In the genomic region with DNA sequence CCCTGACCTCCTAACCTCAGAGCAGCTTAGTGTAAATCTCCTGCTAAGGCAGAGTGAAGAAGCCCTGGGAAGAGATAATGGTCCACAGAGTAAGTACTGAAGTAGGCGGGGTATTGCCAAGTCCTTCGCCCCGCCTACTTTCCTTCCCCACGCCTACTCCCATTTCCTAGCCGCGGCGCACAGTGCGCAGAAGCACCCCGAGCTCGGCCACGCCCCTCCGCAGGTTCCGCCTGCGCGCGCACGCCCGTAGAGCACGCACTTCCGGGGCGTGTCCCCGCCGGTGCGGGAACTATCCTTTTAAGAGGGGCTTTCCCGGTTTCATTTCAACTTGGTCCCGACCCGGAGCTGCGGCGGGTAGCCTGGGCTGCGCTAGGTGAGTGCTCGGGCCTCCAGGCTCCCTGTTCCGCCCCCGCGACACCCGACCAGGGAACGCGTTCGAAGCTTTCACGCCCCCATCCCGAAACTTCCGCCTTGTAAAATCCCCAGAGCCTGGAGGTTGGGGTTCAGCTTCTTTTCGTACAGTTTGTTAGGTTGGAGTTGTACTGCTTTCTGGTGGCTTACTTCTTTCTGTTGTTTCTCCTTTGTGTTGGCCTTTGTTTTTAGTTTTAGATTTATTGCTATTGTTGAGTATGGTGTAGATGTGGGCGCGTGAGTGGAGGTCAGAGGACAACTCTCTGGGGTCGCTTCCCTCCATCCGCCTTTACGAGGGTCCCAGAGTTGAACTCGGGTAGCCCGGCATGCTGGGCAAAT, we compare ENCODE assay signal across 8 mouse cellular contexts. TPM values are rescaled to one million over a fixed set of nuclear protein-coding genes. Genes with fewer than 3 reads are reported as not detected.
DNase-seq lines count a peak whose midpoint lies in the region; ATAC-seq and TF ChIP-seq lines count a peak whose summit lies in the region.

A gene (plus strand): TSS at position 250 of the 750 bp plus-strand sequence.

- no peaks in the 10 kb centered on the region; the same call in 1 of the 2 replicates for H3K4me1 ChIP-seq in embryonic facial prominence, embryonic 14.5 days (ENCODE audit: control insufficient read depth, insufficient read depth, low read length)
- H3K4me1 ChIP-seq in heart, adult 2 months (ENCODE audit: control insufficient read depth, insufficient read depth, low read length) = peaks cover 1% of the 10 kb centered on the region; the same call in 1 of the 2 replicates
- peaks cover 7% of the 10 kb centered on the region for H3K4me1 ChIP-seq in limb, embryonic 13.5 days
- peaks cover 19% of the 10 kb centered on the region for H3K4me1 ChIP-seq in midbrain, embryonic 16.5 days (ENCODE audit: control insufficient read depth, insufficient read depth, low read length)

- peaks cover 3% of the 10 kb centered on the region; the same call in 1 of the 2 replicates for H3K79me2 ChIP-seq in heart, adult 2 months (replicated peaks; ENCODE audit: control insufficient read depth, insufficient read depth, low read length)

- peak within 1 kb of the TSS; percentile 87 for H3K4me3 ChIP-seq in embryonic facial prominence, embryonic 14.5 days (ENCODE audit: low read depth, low read length)
- peak within 1 kb of the TSS; percentile 78 for H3K4me3 ChIP-seq in heart, adult 2 months
- peak within 1 kb of the TSS; percentile 81 for H3K4me3 ChIP-seq in limb, embryonic 13.5 days
- peak within 1 kb of the TSS; percentile 87 for H3K4me3 ChIP-seq in midbrain, embryonic 16.5 days (ENCODE audit: low read depth, low read length)

- WGBS in embryonic facial prominence, embryonic 14.5 days = 0% methylated on average over 38 of the region's 49 CpGs
- WGBS in heart, adult 2 months = under 1% methylated on average over 48 of the region's 49 CpGs
- WGBS in limb, embryonic 13.5 days = 0% methylated on average over 44 of the region's 49 CpGs
- under 1% methylated on average over 49 of the region's 49 CpGs for WGBS in midbrain, embryonic 16.5 days

- peak; percentile 75 for TF ChIP-seq POLR2A in heart, adult 2 months (IDR thresholded peaks at IDR 0.05; ENCODE audit: insufficient read depth, low read depth, low read length)

- ATAC-seq in embryonic facial prominence, embryonic 14.5 days (ENCODE audit: low read depth) = peak; percentile 98
- ATAC-seq in limb, embryonic 13.5 days (ENCODE audit: low FRiP score, low read depth) = peak; percentile 99
- ATAC-seq in midbrain, embryonic 16.5 days = peak; percentile 99

- TF ChIP-seq CTCF in heart, adult 2 months (IDR thresholded peaks at IDR 0.05) = no peak

- H3K9ac ChIP-seq in embryonic facial prominence, embryonic 14.5 days (ENCODE audit: low read depth, low read length) = peak within 1 kb of the TSS; percentile 81
- H3K9ac ChIP-seq in heart, adult 2 months (ENCODE audit: low read depth, low read length) = peak within 1 kb of the TSS; percentile 92
- H3K9ac ChIP-seq in limb, embryonic 13.5 days = peak within 1 kb of the TSS; percentile 86
- peak within 1 kb of the TSS; percentile 80 for H3K9ac ChIP-seq in midbrain, embryonic 16.5 days (ENCODE audit: low read depth, low read length)

- peak; percentile 95 for DNase-seq in 3T3-L1 (ENCODE audit: low read depth, low spot score)
- DNase-seq in adrenal gland, postnatal 4 days (ENCODE audit: low spot score in 2 of 2) = peak; percentile 86 to 87
- peak; percentile 97 for DNase-seq in embryonic facial prominence, embryonic 14.5 days (ENCODE audit: low spot score)
- peak; percentile 93 to 94 for DNase-seq in heart, adult 2 months
- DNase-seq in kidney, adult 8-10 months = peak; percentile 93 to 95
- DNase-seq in spleen, postnatal 10 days (ENCODE audit: low spot score in 2 of 2) = peak; percentile 90 to 97

- H3K4me2 ChIP-seq in embryonic facial prominence, embryonic 14.5 days (ENCODE audit: low read depth, low read length) = peak within 1 kb of the TSS; percentile 66
- H3K4me2 ChIP-seq in limb, embryonic 13.5 days (replicated peaks) = peak within 1 kb of the TSS; percentile 84
- peak within 1 kb of the TSS; percentile 79 for H3K4me2 ChIP-seq in midbrain, embryonic 16.5 days (ENCODE audit: low read length)

- no peaks in the 10 kb centered on the region for H3K36me3 ChIP-seq in embryonic facial prominence, embryonic 14.5 days (ENCODE audit: control insufficient read depth, insufficient read depth, low read length)
- no peaks in the 10 kb centered on the region for H3K36me3 ChIP-seq in heart, adult 2 months (ENCODE audit: control insufficient read depth, insufficient read depth, low read length)
- H3K36me3 ChIP-seq in limb, embryonic 13.5 days = no peaks in the 10 kb centered on the region
- no peaks in the 10 kb centered on the region for H3K36me3 ChIP-seq in midbrain, embryonic 16.5 days (ENCODE audit: control insufficient read depth, insufficient read depth, low read length)

- intact Hi-C loops in heart, adult 2 months (cut with DNase I) = loop anchor here (2.0 to 5.0 kb wide), 3 partner anchors 44 to 59 kb away; a partner anchor contains a TSS

- H3K27ac ChIP-seq in embryonic facial prominence, embryonic 14.5 days (replicated peaks; ENCODE audit: low read depth, low read length) = peak within 1 kb of the TSS; percentile 78
- peak within 1 kb of the TSS; percentile 80 for H3K27ac ChIP-seq in heart, adult 2 months
- peak within 1 kb of the TSS; percentile 76; the same call in 1 of the 2 replicates for H3K27ac ChIP-seq in limb, embryonic 13.5 days
- peak within 1 kb of the TSS; percentile 81 for H3K27ac ChIP-seq in midbrain, embryonic 16.5 days (ENCODE audit: low read length)

- no peaks in the 10 kb centered on the region for H3K27me3 ChIP-seq in embryonic facial prominence, embryonic 14.5 days (replicated peaks; ENCODE audit: control insufficient read depth, insufficient read depth, low read length)
- no peaks in the 10 kb centered on the region for H3K27me3 ChIP-seq in heart, adult 2 months (ENCODE audit: control insufficient read depth, insufficient read depth, low read length)
- H3K27me3 ChIP-seq in limb, embryonic 13.5 days = no peaks in the 10 kb centered on the region
- no peaks in the 10 kb centered on the region for H3K27me3 ChIP-seq in midbrain, embryonic 16.5 days (ENCODE audit: control insufficient read depth, insufficient read depth, low read depth, low read length)

- no peaks in the 10 kb centered on the region for H3K9me3 ChIP-seq in embryonic facial prominence, embryonic 14.5 days (ENCODE audit: control insufficient read depth, low read length)
- no peaks in the 10 kb centered on the region for H3K9me3 ChIP-seq in limb, embryonic 13.5 days
- H3K9me3 ChIP-seq in midbrain, embryonic 16.5 days (replicated peaks; ENCODE audit: control insufficient read depth, low read length, poor library complexity, severe bottlenecking) = no peaks in the 10 kb centered on the region

- no peak for TF ChIP-seq EP300 in heart, adult 2 months (IDR thresholded peaks at IDR 0.05; ENCODE audit: insufficient read depth, low read depth, low read length)

RNA-seq across cellular contexts. Expression of the gene that starts here (rescaled TPM):
- total RNA-seq in adrenal gland, postnatal 4 days (2021) = 10 to 100 TPM; 34.0 to 39.2 TPM
- 48.0 and 51.8 TPM in 2 replicates for polyA plus RNA-seq in embryonic facial prominence, embryonic 14.5 days (2014; fragmentation: Nextera tagmentation; extraction: Ambion mirVana)
- total RNA-seq in heart, adult 2 months (2021) = 10 to 100 TPM; 11.9 to 14.2 TPM
- 3.7 and 4.4 TPM in 2 replicates for polyA plus RNA-seq in heart, adult 2 months (2012; rRNA removed)
- polyA plus RNA-seq in limb, embryonic 13.5 days (2015; fragmentation: Nextera tagmentation; extraction: Ambion mirVana) = 59.9 and 62.3 TPM in 2 replicates
- 25.3 and 28.9 TPM in 2 replicates for polyA plus RNA-seq in midbrain, embryonic 16.5 days (2015; fragmentation: Nextera tagmentation; extraction: Ambion mirVana)

Comparison
In these comparisons a context has a peak if more than half of its experiments do, and no peak if none do; other contexts are left out.
1. Peak in every context shown above with its lines: DNase-seq, ATAC-seq, H3K4me3 ChIP-seq and H3K27ac ChIP-seq.